Mouse (Mus musculus) layer of hippocampus, adult 2 months (tissue): ENCODE data around the gene Rapgef2. TPM values are rescaled to one million over a fixed set of nuclear protein-coding genes. Genes with fewer than 3 reads are reported as not detected.

Source experiments
- DNase-seq, 2 experiments: peaks; one replicate each; pipeline ENCODE4 v3.0.0; 2022; ENCODE audit warnings: low spot score in 2 of 2
- H3K27ac ChIP-seq: fragments of 200-600 bp; 2 replicates; pipeline ENCODE4 v1.8.1; 2022
- H3K4me3 ChIP-seq: fragments of 200-600 bp; 2 replicates; pipeline ENCODE4 v1.8.1; 2022; ENCODE audit warnings: mild to moderate bottlenecking
- CTCF ChIP-seq: fragments of 200-600 bp; conservative IDR thresholded peaks from 2 replicates; pipeline ENCODE4 v1.8.1; 2022; ENCODE audit warnings: antibody characterized with exemption, mild to moderate bottlenecking, moderate library complexity
- total RNA-seq, 2 experiments: library from RNA; stranded (reverse); gene quantifications; 2 replicates each; pipeline ENCODE4 v1.2.3; 2021

Gene Rapgef2
- total RNA-seq, 2 experiments from 2014 or later: 169 to 173 TPM

GRCm38 (mm10) chr3:79023735-79024328 lies 262.5 kb downstream of the Rapgef2 start:
- DNase-seq: peak in 1 of 2 experiments; percentile 37
- H3K27ac ChIP-seq: peak overlapping the region; percentile 91
- no peak overlapping the region for H3K4me3 ChIP-seq
- peak; percentile 32; the same call in 1 of the 2 replicates for TF ChIP-seq CTCF

DNA sequence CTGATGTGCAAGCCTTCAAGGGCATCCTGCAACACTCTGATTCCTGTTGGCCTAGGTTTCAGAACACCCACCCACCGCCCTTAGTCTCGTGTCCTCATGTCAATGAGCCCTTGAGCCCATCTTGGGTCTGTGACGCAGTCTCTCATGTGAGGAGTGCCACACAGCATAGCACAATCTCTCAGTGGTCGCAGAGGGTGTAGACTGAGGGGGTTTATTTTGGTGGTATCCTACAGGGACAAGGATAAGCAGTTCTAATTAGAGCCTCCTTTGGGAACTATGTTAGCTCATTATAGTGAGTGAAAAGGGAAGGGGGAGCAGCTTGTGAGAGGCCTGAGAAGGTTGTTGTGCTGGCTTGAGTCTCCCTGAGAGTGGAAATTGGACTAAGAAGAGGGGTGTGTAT lies 263.6 kb downstream of the Rapgef2 start:
- no peak overlapping the region for H3K4me3 ChIP-seq
- H3K27ac ChIP-seq: peak overlapping the region; percentile 91
- DNase-seq: no peak
- TF ChIP-seq CTCF: no peak

DNA sequence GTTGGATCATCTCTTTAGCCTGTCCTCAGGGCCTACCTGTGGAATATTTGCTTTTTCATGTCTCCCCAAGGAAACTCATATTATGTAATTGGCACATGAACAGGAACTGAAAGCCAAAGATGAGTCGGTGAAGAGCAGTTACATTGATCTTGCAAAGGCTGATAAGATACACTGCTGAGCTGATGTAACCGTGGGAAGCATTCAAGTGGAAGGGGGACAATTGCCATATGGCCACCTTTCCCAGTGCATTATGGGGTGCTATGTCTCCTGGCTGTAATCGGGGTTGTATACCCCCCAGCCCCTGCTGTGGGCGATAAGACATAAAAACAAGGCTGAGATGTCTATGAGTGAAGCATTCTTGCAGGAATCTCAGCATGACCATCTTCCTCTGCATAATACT lies 268.9 kb downstream of the Rapgef2 start:
- no peak overlapping the region for H3K4me3 ChIP-seq
- no peak for DNase-seq
- TF ChIP-seq CTCF: no peak
- peak overlapping the region; percentile 60 for H3K27ac ChIP-seq

DNA sequence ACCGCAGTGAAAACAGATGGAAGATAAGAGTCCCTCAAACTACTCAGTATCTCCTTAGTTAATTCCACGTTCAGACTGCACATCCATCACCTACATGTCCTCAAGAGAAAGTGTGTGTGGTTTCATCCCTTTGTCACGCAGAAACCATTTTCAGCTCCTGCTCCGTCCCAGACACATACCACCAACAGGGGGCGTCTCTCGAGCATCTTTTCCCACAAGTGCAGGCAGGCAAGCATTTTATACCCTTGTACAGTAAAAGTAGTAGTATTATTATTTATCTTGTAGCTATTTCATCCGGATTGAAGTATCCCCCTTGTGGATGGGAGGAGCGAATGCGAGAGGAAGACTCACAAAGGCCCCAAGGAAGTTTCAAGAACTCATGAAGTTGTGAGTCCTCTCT lies 269.5 kb downstream of the Rapgef2 start:
- Histone ChIP-seq H3K27ac (peak overlapping the region; percentile 60), H3K4me3 (no peak overlapping the region)
- peak; percentile 51 for TF ChIP-seq CTCF
- no peak for DNase-seq

DNA sequence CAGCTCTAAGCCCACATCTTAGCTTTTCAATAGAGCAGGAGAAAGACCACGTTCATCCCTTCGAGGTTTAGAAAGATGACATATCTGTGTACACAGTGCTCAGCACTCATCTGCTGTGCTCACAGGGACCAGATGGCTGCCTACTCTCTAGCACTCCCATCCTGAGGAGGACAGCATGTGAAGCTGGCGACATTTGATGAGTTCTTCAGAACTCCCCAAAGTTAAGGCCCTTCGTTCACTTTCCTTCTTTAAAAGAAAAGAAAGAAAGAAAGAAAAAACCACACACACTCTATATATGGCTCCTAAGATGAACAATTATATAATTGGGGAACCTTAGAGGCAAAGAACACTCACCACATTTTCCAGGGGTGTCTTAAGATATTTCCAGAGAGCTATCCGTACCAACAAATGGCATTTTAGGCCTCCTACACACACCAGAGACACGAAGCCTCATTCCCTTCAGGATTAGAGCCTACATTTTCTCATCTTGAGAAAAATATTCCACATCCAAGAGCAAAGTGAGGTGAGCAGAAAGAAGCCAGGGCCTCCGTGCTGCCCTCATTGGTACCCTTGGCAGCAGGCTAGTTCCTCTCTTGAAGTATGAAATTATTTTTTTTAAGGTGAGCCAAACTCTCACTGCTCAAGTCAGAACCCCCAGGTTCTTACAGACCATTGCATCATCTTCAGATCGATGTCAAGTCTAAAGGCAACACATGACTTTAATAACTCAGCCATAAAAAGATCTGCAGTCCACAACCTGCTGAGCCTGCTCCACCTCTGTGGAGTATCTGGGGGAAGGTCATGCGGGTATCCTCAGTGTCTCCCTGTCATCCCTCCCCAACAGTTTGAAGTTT lies 270.5 kb downstream of the Rapgef2 start:
- H3K4me3 ChIP-seq: no peak overlapping the region
- DNase-seq: peak; percentile 56 to 81
- peak overlapping the region; percentile 84 for H3K27ac ChIP-seq
- TF ChIP-seq CTCF: no peak

Other genes starting within 250 kb of the Rapgef2 start
- gene Gm17359, start 50.1 kb upstream of the Rapgef2 start, total RNA-seq: not detected